Mouse (Mus musculus): ENCODE results near the gene Dus3l.

Dus3l gene

DNA sequence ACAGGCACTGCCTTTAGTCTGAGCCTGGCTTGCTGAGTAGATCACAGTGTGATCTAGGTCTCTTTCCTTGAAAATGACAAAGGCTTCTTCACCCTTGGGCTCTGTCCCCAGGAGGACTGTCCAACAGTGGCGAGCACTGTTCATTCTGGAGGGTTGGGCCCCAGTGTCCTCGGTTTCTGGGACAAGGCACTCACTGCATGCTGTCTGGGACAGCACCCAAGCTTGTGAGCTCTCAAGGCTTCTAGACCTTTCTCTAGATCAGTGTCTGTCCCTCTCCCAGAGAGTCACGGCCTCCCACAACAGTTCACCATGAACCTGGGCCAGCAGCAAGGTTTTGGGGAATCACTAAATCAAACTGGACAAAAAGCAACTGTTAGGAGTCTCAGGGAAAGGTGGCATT, 28.0 kb downstream of the Dus3l start:
- DNase-seq (ENCODE audit: inconsistent ontology term) = no peak

DNA sequence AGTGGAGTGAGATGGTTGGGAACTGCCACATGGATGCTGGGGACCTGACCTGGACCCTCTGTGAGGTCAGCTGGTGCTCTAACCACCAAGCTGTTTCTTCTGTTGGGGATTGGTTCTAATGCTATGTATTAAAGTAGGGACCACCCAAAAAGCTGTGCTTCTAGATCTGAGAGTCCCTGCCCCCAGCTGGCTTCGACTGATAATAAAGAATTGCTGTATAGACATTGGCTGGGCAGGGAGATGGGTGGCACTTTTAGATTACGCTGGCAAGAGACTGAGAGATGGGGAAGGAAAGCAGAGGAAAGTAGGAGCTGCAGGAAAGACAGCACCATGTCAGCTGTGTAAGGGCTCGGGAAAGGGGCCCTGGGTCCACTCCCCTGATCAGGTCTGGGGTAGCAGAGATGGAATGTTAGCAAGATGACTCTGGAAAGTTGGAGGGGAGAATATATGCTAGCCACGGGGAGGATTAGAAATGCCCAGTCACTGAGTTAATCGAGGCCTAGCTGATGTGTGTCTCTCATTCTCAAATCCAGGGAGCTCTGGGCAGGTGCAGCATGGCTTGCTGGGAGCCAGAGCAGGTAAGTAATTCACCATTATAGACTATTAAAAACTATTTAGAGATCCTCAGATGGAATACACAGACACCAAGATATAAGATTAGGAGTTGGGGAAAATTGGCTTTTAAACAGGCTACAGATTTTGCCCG, 29.2 kb downstream of the Dus3l start:
- no peak for DNase-seq (ENCODE audit: inconsistent ontology term)

GRCm38 (mm10) chr17:56799276-56799675, 34.7 kb downstream of the Dus3l start:
- no peak for DNase-seq (ENCODE audit: inconsistent ontology term)

DNA sequence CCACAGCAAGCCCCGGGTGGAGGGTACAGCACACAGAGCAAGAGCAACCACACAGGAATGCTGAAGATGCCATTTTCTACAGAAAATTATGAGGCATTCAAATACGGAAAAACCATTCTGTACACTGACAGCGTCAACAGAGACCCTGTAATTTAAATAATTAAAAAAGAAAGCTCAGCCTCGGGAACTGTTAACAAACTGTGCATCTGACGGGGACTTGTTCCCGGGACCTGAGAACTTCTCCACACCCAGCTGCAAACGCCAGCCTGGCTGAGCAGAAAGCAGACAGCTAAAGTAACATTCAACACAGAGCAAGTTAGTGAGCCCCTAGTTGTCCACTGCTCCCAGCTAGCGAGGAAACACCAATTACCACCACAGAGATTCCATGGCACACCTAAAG, 37.5 kb downstream of the Dus3l start:
- no peak for DNase-seq (ENCODE audit: inconsistent ontology term)

DNA sequence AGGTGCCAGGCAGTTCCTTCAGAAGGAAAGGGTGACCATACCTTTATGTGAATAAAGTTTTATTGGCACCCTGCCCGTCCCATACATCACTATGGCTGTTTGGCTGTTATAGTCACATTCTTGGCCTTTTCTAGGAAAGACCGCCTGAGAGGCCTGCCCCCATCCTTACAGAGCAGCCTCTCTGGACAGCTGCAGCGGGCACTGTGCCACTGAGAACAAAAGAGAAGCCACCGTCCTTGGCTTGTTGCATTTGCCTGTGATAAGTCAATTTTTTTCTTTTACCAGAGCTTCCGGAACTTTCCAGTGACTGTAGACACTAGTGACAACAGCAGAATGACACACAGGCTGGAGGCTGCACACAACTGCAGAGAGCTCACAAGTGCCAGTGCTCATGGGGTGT, 40.4 kb downstream of the Dus3l start:
- DNase-seq (ENCODE audit: inconsistent ontology term) = no peak

DNA sequence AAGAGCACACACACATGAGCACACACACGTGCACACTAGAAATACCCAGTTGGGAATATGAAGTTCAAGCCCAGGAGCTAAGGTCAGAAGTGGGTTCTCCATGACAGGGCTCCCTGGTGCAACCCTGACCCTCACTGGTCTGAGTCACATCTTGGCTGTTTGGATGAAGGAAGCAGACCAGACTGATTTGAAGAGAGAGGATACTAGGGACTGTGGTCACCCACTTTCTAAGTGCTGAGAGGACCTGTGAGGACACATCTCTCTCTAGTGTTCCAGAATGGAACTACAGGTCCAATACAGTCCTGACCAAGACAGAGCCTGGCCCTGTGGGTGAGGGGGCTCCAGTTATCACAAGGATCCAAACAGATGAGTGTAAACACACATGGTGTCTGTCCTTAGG, 41.2 kb downstream of the Dus3l start:
- peak; percentile 40 for DNase-seq (ENCODE audit: inconsistent ontology term)

- peak; percentile 73 for DNase-seq (ENCODE audit: inconsistent ontology term)
Observed at GRCm38 (mm10) chr17:56808518-56808917, 44.0 kb downstream of the Dus3l start.

DNA sequence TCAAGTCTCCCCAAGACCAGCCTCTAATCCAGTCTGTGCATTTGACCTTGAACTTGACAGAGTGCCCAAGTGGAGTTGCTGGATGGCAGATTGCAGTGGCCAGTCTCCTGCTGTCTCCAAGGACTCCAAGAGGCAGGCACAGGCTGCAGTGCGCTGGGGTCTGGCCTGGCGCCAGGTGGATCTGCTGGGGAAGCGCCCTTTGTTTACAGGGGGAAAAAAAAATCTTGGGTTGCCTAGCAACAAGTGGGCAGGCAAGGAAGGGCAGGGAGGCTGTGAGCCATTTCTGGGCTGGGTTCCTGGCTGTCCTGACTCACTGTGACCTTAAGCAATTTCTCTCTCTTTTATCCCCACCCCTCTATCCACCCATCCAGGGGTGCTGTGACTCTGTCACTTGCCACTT, 45.7 kb downstream of the Dus3l start:
- DNase-seq (ENCODE audit: inconsistent ontology term) = peak; percentile 98

- DNase-seq (ENCODE audit: inconsistent ontology term) = peak; percentile 94
Observed at GRCm38 (mm10) chr17:56814316-56815056, 49.9 kb downstream of the Dus3l start.

- no peak for DNase-seq (ENCODE audit: inconsistent ontology term)
Observed at GRCm38 (mm10) chr17:56815057-56815345, 50.4 kb downstream of the Dus3l start.

DNA sequence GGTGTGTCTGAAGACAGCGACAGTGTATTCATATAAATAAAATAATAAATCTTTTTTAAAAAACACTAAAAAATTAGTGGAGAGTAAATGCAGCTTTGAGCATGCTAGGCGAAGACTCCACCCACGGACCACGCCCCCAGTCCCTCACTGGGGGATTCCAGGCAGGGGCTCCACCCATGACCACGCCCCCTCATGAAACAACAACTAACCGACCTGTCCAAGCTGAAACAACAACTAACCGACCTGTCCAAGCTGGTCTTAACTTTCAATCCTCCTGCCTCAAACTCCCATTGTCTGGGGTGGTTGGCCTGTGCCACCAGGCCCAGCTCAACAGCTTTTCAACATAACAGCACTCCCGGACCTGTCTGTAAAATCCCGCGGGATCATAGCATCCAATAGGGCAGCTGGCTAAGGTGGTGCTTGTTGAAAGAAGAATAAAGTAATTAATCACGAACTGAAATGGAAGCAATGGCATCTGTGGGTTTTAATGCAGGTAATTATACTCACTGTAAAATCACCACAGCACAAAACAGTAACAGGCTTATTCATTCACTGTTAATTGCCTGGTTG, 53.6 kb downstream of the Dus3l start:
- DNase-seq (ENCODE audit: inconsistent ontology term) = no peak

- no peak for DNase-seq (ENCODE audit: inconsistent ontology term)
Observed at GRCm38 (mm10) chr17:56819032-56819545, 54.5 kb downstream of the Dus3l start.

Data from Muller cell, postnatal 12 days (primary cell).